Mouse (Mus musculus) cerebellum, adult 2 months (tissue): Measurements from ENCODE around the gene Bicc1. TPM values are rescaled to one million over a fixed set of nuclear protein-coding genes. Genes with fewer than 3 reads are reported as not detected.

Experiments used
- DNase-seq, 2 experiments: peaks; one replicate each; pipeline ENCODE4 v3.0.0; 2021
- H3K27ac ChIP-seq: fragments of 200-500 bp; 2 replicates; pipeline ENCODE4 v1.5.1; 2012; ENCODE audit warnings: low read length, control low read depth, inconsistent platforms; ENCODE audit not compliant: insufficient read depth
- H3K27me3 ChIP-seq: fragments of 200-500 bp; 2 replicates; pipeline ENCODE4 v1.6.1; 2012; ENCODE audit warnings: inconsistent platforms, mild to moderate bottlenecking, low read length, moderate library complexity; ENCODE audit not compliant: control insufficient read depth, insufficient read depth
- H3K4me1 ChIP-seq: fragments of 200-500 bp; 2 replicates; pipeline ENCODE4 v1.6.1; 2011; ENCODE audit warnings: low read length; ENCODE audit not compliant: control insufficient read depth, insufficient read depth
- H3K4me3 ChIP-seq: fragments of 200-500 bp; replicated peaks from 2 replicates; pipeline ENCODE3; 2011; ENCODE audit warnings: mild to moderate bottlenecking, low read depth, low read length, control low read depth; ENCODE audit not compliant: insufficient read depth
- CTCF ChIP-seq: fragments of 200-500 bp; IDR thresholded peaks from 2 replicates; pipeline ENCODE4 v1.5.1; 2011; ENCODE audit warnings: low read depth, mild to moderate bottlenecking, control low read depth, low read length, moderate library complexity, borderline replicate concordance; ENCODE audit not compliant: insufficient read depth
- POLR2A ChIP-seq: fragments of 200-500 bp; IDR thresholded peaks from 2 replicates; pipeline ENCODE4 v1.6.1; 2011; ENCODE audit warnings: low read length, control low read depth, borderline replicate concordance; ENCODE audit not compliant: insufficient read depth
- WGBS: fragments of 180-500 bp; shearing (Covaris S2); methylation state at CpG from one replicate; pipeline ENCODE4 v1.1.7; 2018; 5-methylcytosine and 5-hydroxymethylcytosine counted together
- polyA plus RNA-seq: library from polyadenylated mRNA; depleted of rRNA; stranded (reverse); fragments of >200 nt; gene quantifications from 2 replicates; pipeline ENCODE4 v1.2.3, GENCODE M21; 2012

Gene Bicc1
- polyA plus RNA-seq, 1 experiment = 2.6 TPM

- Histone ChIP-seq H3K4me3 (no peak overlapping the region), H3K27me3 (no peaks in the 10 kb centered on the region), H3K27ac (no peak overlapping the region), H3K4me1 (no peaks in the 10 kb centered on the region)
- 93% methylated on average over 2 of the region's 2 CpGs for WGBS
- no peak for TF ChIP-seq CTCF
- no peak for DNase-seq
These were observed 16.9 kb downstream of the Bicc1 start for GRCm38 (mm10) chr10:71142568-71142967.

DNA sequence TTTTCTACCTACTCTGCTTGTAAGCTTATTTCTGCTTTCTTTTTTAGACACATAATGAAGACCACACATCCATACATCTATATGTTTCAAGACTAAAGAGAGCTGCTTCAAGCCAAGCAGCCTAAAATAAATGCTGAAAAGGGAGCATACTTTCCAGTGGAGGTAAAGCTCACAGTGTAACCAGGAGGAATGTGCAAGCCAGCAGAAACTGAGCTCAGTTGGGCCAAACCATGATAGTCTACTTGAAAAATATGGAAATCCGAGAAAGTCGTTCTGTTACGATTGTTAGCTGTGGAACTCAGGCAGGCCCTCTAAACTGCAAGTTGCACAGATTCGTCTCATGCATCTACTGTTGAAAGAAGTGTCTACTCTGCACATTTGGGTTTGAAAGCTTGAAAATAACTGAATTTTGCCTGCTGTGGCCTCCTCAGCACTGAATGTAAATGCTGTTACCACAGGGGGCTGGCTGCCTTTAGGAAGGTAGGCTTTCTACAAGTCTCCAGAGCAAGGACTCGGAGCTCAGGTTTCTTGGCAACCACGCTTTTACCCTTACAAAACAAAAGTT is 19.1 kb downstream of the Bicc1 start:
- H3K27me3 ChIP-seq = no peaks in the 10 kb centered on the region
- WGBS = 84% methylated on average over 6 of the region's 6 CpGs
- TF ChIP-seq POLR2A (no peak), CTCF (no peak)

DNA sequence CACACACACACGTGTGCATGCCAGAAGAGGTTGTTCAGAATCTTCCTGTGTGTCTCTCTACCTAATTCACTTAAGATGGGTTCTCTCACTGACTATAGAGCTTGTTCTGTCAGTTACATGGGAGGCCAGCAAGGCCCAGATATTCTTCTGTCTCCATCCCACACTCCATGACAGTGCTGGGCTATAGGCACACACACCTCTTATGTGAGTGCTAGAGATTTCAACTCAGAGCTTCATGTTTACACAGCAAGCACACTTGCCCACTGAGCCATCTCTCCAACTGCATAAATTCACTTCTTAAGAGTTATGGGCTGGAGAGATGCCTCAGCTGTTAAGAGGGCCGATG is 20.7 kb downstream of the Bicc1 start:
- H3K27ac ChIP-seq = no peak overlapping the region
- H3K4me3 ChIP-seq = no peak overlapping the region
- H3K4me1 ChIP-seq = no peaks in the 10 kb centered on the region
- no peaks in the 10 kb centered on the region for H3K27me3 ChIP-seq
- no peak for DNase-seq
- TF ChIP-seq CTCF = no peak
- 83% methylated on average over 2 of the region's 2 CpGs for WGBS

More for the DNA sequence above, 19.1 kb downstream of the Bicc1 start:
- Histone ChIP-seq H3K27ac (no peak overlapping the region), H3K4me1 (no peaks in the 10 kb centered on the region), H3K4me3 (no peak overlapping the region)
- no peak for DNase-seq

- no peaks in the 10 kb centered on the region for H3K4me1 ChIP-seq
- H3K27me3 ChIP-seq = no peaks in the 10 kb centered on the region
- 66% methylated on average over 14 of the region's 14 CpGs for WGBS
- TF ChIP-seq POLR2A (no peak), CTCF (no peak)
- no peak overlapping the region for H3K27ac ChIP-seq
- no peak for DNase-seq
- no peak overlapping the region for H3K4me3 ChIP-seq
These were observed 21.2 kb downstream of the Bicc1 start for GRCm38 (mm10) chr10:71138132-71138851.

- Histone ChIP-seq H3K27me3 (no peaks in the 10 kb centered on the region), H3K4me1 (no peaks in the 10 kb centered on the region), H3K4me3 (no peak overlapping the region), H3K27ac (no peak overlapping the region)
- no peak for DNase-seq
- TF ChIP-seq CTCF (no peak), POLR2A (no peak)
- 98% methylated on average over 9 of the region's 9 CpGs for WGBS
These were observed 21.9 kb downstream of the Bicc1 start for GRCm38 (mm10) chr10:71137606-71138005.

- TF ChIP-seq POLR2A (no peak), CTCF (no peak)
- WGBS = 71% methylated on average over 9 of the region's 9 CpGs
- Histone ChIP-seq H3K4me3 (no peak overlapping the region), H3K27ac (no peak overlapping the region), H3K27me3 (no peaks in the 10 kb centered on the region), H3K4me1 (no peaks in the 10 kb centered on the region)
- DNase-seq = no peak
These were observed 28.2 kb downstream of the Bicc1 start for GRCm38 (mm10) chr10:71131333-71131732.

- TF ChIP-seq CTCF = no peak
- TF ChIP-seq POLR2A = no peak
- Histone ChIP-seq H3K4me3 (no peak overlapping the region), H3K27me3 (no peaks in the 10 kb centered on the region), H3K4me1 (no peaks in the 10 kb centered on the region), H3K27ac (no peak overlapping the region)
- 68% methylated on average over 9 of the region's 9 CpGs for WGBS
- no peak for DNase-seq
These were observed 29.2 kb downstream of the Bicc1 start for GRCm38 (mm10) chr10:71130261-71130660.

DNA sequence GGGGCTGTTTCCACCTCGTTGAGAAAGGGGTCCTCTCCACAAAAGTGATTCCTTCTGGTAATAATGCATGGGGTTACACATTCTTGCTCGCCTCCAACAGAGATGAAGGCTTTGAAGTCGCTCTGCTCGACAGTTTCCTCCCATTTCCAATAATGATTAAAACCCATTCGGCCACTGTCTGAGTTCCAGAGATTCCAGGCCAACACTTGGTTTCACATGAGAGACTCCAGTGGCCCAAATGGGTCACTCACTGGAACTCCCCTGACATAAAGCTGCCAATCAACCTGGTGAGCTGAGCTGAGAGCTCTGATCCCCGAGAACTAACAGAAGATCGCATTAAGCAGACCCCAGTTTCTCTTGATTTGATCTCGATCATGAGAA is 31.6 kb downstream of the Bicc1 start:
- no peaks in the 10 kb centered on the region for H3K27me3 ChIP-seq
- no peak overlapping the region for H3K4me3 ChIP-seq
- 36% methylated on average over 8 of the region's 8 CpGs for WGBS
- DNase-seq = no peak
- H3K4me1 ChIP-seq = no peaks in the 10 kb centered on the region
- no peak overlapping the region for H3K27ac ChIP-seq
- TF ChIP-seq POLR2A (no peak), CTCF (no peak)
